Mouse (Mus musculus): ENCODE results near the gene Igsf3.

The Igsf3 gene

GRCm38 (mm10) chr3:101372345-101372980, 4.4 kb upstream of the Igsf3 start:
- peak; percentile 80 for DNase-seq (ENCODE audit: low spot score)

- DNase-seq (ENCODE audit: low spot score): no peak
Measured at GRCm38 (mm10) chr3:101377256-101378024, 557 bp downstream of the Igsf3 start.

GRCm38 (mm10) chr3:101378102-101378501, 1.2 kb downstream of the Igsf3 start:
- no peak for DNase-seq (ENCODE audit: low spot score)

GRCm38 (mm10) chr3:101379789-101380188, 2.9 kb downstream of the Igsf3 start:
- no peak for DNase-seq (ENCODE audit: low spot score)

GRCm38 (mm10) chr3:101381691-101382090, 4.8 kb downstream of the Igsf3 start:
- DNase-seq (ENCODE audit: low spot score): no peak

- DNase-seq (ENCODE audit: low spot score): no peak
Measured at GRCm38 (mm10) chr3:101382751-101383150, 5.9 kb downstream of the Igsf3 start.

- DNase-seq (ENCODE audit: low spot score): no peak
Measured at GRCm38 (mm10) chr3:101386430-101387016, 9.6 kb downstream of the Igsf3 start.

GRCm38 (mm10) chr3:101387849-101388248, 11.0 kb downstream of the Igsf3 start:
- DNase-seq (ENCODE audit: low spot score): no peak

- no peak for DNase-seq (ENCODE audit: low spot score)
Measured at GRCm38 (mm10) chr3:101389566-101389965, 12.7 kb downstream of the Igsf3 start.

GRCm38 (mm10) chr3:101390472-101390871, 13.6 kb downstream of the Igsf3 start:
- no peak for DNase-seq (ENCODE audit: low spot score)

GRCm38 (mm10) chr3:101391991-101392390, 15.1 kb downstream of the Igsf3 start:
- no peak for DNase-seq (ENCODE audit: low spot score)

- DNase-seq (ENCODE audit: low spot score): no peak
Measured at GRCm38 (mm10) chr3:101393103-101393644, 16.3 kb downstream of the Igsf3 start.

- no peak for DNase-seq (ENCODE audit: low spot score)
Measured at GRCm38 (mm10) chr3:101393659-101394539, 17.0 kb downstream of the Igsf3 start.

GRCm38 (mm10) chr3:101395341-101395740, 18.5 kb downstream of the Igsf3 start:
- no peak for DNase-seq (ENCODE audit: low spot score)

GRCm38 (mm10) chr3:101396061-101396460, 19.2 kb downstream of the Igsf3 start:
- DNase-seq (ENCODE audit: low spot score): no peak

GRCm38 (mm10) chr3:101396726-101397263, 19.9 kb downstream of the Igsf3 start:
- DNase-seq (ENCODE audit: low spot score): no peak

GRCm38 (mm10) chr3:101397422-101397821, 20.5 kb downstream of the Igsf3 start:
- DNase-seq (ENCODE audit: low spot score): no peak

GRCm38 (mm10) chr3:101398071-101398786, 21.3 kb downstream of the Igsf3 start:
- no peak for DNase-seq (ENCODE audit: low spot score)

GRCm38 (mm10) chr3:101398877-101399276, 22.0 kb downstream of the Igsf3 start:
- DNase-seq (ENCODE audit: low spot score): no peak

- DNase-seq (ENCODE audit: low spot score): no peak
Measured at GRCm38 (mm10) chr3:101401501-101401900, 24.6 kb downstream of the Igsf3 start.
